Mouse (Mus musculus) spleen, postnatal 0 days (tissue): ENCODE results near the gene Gm13769. TPM values are rescaled to one million over a fixed set of nuclear protein-coding genes. Genes with fewer than 3 reads are reported as not detected.

Source experiments
- polyA plus RNA-seq: library from polyadenylated mRNA; unstranded; fragments of >200 nt; fragmentation: Nextera tagmentation; extraction: Ambion mirVana; gene quantifications from 2 replicates; pipeline ENCODE4 v1.2.1, GENCODE M21; 2015

The Gm13769 gene
- 0.05 TPM in 1 of 2 replicates, not detected in the other for polyA plus RNA-seq

GRCm38 (mm10) chr2:90321900-90322299 lies at the start of gene Gm13769:
Gm13769 (plus strand) TSS chr2:90322200.

GRCm38 (mm10) chr2:90292741-90293140 lies 29.3 kb upstream of the Gm13769 start, which contains the start of gene Olfr1272:
Olfr1272 (minus strand) TSS chr2:90292841.

Other genes with a start within 250 kb of the Gm13769 start
- gene Olfr1269, start 200.8 kb upstream of the Gm13769 start, polyA plus RNA-seq = not detected in 2 replicates
- gene Olfr32, start 179.9 kb upstream of the Gm13769 start, polyA plus RNA-seq = not detected in 2 replicates
- gene Olfr1270, start 169.1 kb upstream of the Gm13769 start, polyA plus RNA-seq = not detected in 2 replicates
- gene Olfr1506, start 97.7 kb upstream of the Gm13769 start, polyA plus RNA-seq = not detected in 2 replicates
- gene Olfr142, start 64.6 kb upstream of the Gm13769 start, polyA plus RNA-seq = not detected in 2 replicates
- gene Olfr1271, start 51.2 kb upstream of the Gm13769 start, polyA plus RNA-seq = not detected in 2 replicates
- gene Olfr1272, start 29.4 kb upstream of the Gm13769 start, polyA plus RNA-seq = not detected in 2 replicates
- gene Olfr1274-ps, start 76.5 kb downstream of the Gm13769 start, polyA plus RNA-seq = not detected in 2 replicates